Mouse (Mus musculus) right cerebral cortex, adult 2 months (tissue): ENCODE data around the gene Exoc8.

Experiments
- DNase-seq, 2 experiments: peaks; one replicate each; pipeline ENCODE4 v3.0.0; 2021 to 2022; ENCODE audit warnings: low spot score in 2 of 2

Gene Exoc8

GRCm38 (mm10) chr8:124897386-124898250 lies at the start of gene Exoc8, which contains the start of gene Sprtn:
Gene Exoc8 (minus strand): TSS chr8:124897705.
Gene Sprtn (plus strand): TSS chr8:124897886.
- peak; percentile 96 to 98 for DNase-seq

GRCm38 (mm10) chr8:124944406-124944805 lies 46.9 kb upstream of the Exoc8 start:
- no peak for DNase-seq

GRCm38 (mm10) chr8:124943801-124944200 lies 46.3 kb upstream of the Exoc8 start:
- DNase-seq = no peak

- DNase-seq = no peak
Observed at GRCm38 (mm10) chr8:124937293-124937692, 39.8 kb upstream of the Exoc8 start.

DNA sequence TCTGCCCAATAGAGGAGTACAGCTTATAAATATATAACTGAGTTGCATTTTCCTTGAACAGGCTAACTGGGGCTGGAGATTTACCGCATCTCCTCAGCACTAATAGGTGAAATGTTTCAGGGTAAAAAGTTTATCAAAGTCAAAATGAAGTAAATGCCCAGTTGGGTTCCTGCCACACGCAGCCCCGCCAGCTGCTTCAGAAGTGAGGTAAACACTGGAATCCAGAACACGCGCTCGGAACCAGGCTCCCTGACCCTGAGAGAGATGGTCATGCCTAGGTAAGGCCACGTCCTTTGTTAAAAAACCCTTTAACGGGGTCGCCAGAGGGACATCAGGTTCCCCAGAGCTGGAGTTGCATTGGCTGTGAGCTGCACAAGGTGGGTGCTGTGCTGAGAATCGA lies 39.2 kb upstream of the Exoc8 start:
- no peak for DNase-seq

GRCm38 (mm10) chr8:124935116-124935515 lies 37.6 kb upstream of the Exoc8 start:
- no peak for DNase-seq

GRCm38 (mm10) chr8:124932435-124932834 lies 34.9 kb upstream of the Exoc8 start:
- no peak for DNase-seq

DNA sequence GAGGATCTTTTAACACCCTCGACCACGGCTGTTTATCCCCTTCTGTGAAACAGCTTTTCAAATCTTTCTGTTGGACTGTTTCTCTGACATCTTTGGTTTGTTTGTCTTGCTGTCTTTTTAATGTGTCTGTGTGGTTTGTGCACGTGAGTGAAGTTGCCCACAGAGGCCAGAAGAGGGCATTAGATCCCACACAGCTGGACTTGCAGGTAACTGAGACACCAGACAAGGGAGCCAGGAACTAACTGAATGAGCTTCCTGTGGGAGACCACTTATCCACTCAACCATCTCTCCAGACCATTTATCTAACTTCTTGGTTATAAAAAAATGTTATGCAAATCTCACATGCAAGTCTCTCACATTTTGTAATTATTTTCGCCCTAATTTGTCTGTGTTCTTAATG lies 33.1 kb upstream of the Exoc8 start:
- no peak for DNase-seq

DNA sequence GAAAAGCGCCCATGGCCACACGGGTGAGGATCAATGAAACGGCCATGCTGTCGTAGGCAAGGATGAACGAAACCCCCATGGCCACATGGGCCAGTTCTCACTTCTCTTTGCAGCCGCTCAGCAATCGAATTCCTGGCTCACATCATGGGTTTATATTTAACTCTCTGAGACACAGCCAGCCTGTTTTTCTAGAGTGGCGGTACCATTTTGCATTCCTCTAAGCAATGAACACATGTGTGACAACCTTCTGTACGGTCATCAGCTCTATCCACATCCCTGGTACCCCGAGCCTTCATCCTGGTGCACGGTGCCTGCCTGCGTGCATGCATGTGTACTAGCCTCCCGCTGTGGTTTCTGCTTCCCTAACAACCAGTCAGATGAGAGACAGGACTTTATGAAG lies 32.6 kb upstream of the Exoc8 start:
- DNase-seq = peak in 1 of 2 experiments; percentile 32

- DNase-seq = no peak
Observed at GRCm38 (mm10) chr8:124929006-124929405, 31.5 kb upstream of the Exoc8 start.

DNA sequence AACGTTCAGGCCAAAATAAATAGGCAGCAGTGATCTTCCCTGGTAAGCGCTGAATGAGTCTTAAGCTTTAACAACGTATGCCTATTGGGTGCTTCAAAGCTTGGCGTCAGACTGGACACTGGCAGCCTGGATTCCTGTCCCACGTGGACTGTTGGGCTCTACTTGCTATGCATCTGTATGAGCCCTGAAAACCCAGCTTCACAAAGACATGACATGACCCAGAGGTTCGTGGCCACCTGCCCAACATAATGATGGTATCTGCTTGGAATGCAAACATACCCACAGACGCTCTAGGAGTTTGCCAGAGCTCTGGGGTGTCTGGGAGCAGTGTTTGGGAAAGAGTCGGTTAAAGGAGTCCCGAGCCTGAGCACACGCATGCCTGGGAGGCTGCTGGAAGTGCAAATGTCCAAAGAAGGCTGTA lies 28.9 kb upstream of the Exoc8 start:
- DNase-seq = peak in 1 of 2 experiments; percentile 24

DNA sequence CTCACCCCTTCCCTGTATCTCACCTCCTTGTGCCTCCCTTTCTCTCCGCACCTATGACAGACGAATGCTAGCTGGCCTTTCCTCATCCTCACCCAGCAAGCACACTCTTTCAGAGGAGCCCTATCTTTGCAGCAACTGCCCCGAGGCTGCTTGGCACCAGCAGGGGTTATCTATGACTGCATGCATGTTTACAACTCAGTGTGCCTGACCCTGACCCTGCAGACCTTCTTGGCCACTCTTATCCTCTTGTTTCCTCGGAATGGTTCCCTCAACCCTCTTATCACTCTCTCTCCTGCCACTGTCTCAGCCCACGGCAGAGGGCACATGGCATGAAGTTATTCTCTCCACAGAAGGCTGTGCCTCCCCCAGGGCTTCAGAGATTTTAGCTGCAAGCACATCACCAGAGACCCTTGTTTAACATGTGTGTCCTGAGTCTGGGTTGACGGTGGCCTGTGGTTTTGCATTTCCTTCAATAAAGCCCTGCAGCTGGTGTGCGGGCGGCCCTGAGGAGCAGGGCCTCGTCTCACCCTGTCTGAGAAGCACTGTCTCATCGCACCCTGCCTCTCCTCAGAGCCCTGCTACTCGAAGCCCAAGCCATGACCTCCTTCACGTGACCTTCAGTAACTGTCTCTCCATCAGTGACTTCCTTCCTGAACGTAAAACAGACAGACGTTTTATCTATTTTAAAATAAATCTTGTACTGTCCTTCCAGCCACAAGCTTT lies 28.2 kb upstream of the Exoc8 start:
- no peak for DNase-seq

- no peak for DNase-seq
Observed at GRCm38 (mm10) chr8:124923971-124924652, 26.6 kb upstream of the Exoc8 start.

- DNase-seq = no peak
Observed at GRCm38 (mm10) chr8:124922490-124923089, 25.1 kb upstream of the Exoc8 start.

DNA sequence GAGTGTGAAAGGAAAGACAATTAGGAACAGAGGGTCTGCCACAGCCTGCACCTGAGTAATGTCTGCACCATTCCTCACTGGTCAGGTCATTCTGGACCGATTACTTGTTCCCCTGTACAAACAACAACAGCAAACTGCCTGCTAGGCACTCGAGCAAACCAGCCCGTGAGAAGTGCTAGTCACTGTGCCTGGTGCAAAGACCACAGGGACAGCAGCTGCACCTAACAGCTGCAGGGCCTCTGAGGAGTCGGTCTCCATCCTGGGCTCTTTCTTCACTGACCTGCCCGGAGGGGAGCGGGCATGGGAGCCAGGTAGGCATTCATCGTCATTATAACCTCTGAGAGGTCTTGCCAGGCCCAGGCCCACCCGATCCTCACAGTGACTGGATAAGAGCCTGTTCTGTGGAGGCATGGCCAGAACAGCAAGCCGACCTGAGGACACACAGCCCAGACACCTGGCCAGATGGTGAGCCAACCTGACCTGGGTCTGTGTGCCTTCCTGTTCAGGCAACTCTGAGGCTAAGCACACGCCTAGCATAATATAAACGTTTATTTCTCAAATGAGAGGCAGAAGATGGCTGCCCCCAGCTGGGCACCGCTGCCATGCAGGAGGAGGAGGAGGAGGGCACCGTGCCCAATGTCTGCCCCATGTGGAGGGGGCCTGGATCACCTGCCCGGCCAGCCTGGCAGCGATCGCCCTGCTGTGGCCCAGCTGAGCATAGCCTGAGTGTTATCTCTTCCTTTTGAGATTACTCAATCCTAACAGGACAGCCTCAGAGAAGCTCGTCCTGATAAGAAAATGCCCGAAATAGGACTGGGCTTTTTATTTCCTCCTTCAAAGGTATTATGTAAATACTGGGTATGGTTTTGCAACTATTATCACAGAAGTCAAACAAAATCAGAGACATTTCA lies 24.1 kb upstream of the Exoc8 start:
- DNase-seq = no peak

DNA sequence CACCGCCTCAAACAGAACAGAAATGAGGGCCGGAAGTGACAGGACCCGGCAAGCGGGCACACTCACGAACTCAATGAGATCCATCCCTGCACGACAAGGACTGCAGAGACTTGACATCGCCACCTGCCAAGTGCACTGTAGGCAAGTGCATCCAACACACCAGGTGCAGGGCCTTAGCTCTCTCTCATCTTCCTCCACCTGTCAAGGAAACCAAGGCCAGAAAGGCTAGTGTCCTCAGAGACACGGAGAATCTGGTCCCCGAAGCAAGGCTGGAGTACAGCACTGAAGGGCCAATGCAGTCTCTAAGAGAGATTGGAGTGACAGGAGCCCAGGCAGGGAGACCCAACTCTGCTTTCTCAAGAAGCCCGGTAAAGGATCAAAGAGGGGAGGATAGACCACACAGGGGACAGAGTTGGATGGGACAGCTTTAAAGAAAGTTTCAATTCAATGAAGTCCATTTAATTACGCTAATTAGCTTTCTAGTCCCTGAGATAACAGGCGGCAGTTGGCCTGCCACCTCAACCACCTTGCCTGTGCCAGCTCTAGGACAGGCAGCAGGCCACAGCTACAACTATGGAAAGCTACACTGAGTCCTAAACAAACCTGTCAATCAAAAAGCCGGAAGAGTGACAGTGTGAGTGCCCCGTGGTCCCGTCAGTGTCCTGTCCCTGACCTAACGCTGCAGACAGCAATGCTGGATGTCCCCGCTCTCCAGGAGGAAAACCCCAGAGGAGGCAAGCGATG lies 20.4 kb upstream of the Exoc8 start:
- no peak for DNase-seq

GRCm38 (mm10) chr8:124914061-124914460 lies 16.6 kb upstream of the Exoc8 start:
- no peak for DNase-seq

DNA sequence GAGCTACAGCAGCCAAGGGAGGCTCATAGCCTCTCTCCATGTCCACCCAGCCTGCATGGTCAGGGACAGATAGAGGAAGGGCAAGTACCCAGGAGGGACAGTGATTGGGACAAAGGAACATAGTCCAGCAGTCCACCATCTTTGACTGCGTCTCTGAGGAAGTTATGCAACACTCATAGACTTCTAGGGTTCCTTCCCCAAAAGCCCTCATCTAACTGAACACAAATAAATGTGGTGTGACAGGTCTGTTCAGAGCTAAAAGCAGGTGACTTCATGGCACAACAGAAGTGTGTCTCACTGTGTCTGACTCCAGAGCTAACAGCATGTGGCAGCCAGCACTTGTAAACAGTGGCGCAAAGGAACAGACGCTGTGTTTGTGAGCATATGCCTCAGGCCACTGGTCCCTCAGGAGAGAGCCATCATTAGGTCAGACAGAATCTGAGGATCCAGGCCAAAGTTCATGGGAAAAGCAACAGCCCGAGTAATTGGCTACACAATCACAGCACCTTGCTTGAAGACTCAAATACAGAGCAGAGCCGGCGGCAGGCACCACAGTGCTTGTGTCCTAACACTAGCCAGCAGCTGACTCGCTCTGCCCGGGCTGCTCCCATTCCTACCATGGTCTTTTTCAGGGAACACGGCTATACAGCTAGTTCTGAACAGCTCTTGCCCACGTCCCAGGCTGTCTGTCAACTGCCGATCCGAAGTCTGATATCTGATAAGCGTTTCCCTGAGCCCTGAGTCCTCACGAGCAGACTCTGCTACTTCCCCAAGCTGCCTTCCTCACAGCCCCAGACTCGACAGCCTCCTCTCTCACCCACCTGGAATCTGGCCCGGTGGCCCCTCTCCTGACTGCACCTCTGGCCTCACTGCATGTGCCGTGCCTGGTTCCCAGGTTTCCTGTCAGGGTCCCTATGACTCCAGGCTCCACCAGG lies 14.7 kb upstream of the Exoc8 start:
- DNase-seq = no peak

DNA sequence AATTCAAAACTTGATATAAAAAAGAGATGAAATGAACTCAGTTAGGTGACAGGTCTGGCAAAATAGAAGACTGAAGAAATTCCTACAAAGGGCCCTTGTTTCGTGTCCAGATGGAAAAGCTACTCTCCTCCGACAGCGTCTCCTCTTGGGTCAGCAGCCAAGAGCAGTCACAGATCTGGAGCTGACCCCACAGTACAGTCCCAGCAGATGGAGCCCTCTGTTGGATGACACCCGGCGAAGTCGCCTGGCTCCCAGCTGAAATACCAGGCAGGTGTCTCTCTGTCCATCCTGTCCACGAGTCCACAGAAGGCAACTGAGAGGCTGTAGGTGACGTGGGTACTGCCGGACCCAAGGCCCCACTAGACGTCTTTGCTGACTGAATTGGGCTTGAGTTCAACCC lies 12.8 kb upstream of the Exoc8 start:
- DNase-seq = no peak
